Mouse (Mus musculus) C2C12 (cell line): ENCODE results near the gene Etnppl.

Experiments
- CEBPB ChIP-seq: IDR thresholded peaks from one replicate; pipeline ENCODE4 v1.6.1; 2011; ENCODE audit warnings: low read depth, mild to moderate bottlenecking, control low read depth, moderate library complexity
- CTCF ChIP-seq: IDR thresholded peaks from one replicate; pipeline ENCODE4 v1.5.1; 2011; ENCODE audit not compliant: control insufficient read depth, insufficient read depth, insufficient read length
- MAX ChIP-seq: IDR thresholded peaks from one replicate; pipeline ENCODE4 v1.6.1; 2011; ENCODE audit warnings: mild to moderate bottlenecking, control low read depth
- MYOD1 ChIP-seq: IDR thresholded peaks from one replicate; pipeline ENCODE4 v1.6.1; 2011; ENCODE audit warnings: low read depth; ENCODE audit not compliant: control insufficient read depth, insufficient read length
- MYOG ChIP-seq: IDR thresholded peaks from one replicate; pipeline ENCODE4 v1.6.1; 2011; ENCODE audit not compliant: control insufficient read depth, insufficient read length; ENCODE audit errors: extremely low read depth
- USF1 ChIP-seq: IDR thresholded peaks from one replicate; pipeline ENCODE4 v1.6.1; 2011; ENCODE audit warnings: low read depth, mild to moderate bottlenecking, control low read depth, moderate library complexity

- no peak for TF ChIP-seq CTCF
- no peak for TF ChIP-seq USF1
- TF ChIP-seq MAX: no peak
- TF ChIP-seq MYOG: no peak
- TF ChIP-seq CEBPB: no peak
- TF ChIP-seq MYOD1: no peak
Observed at GRCm38 (mm10) chr3:130607924-130608323, 9.3 kb upstream of the Etnppl start.
